Mouse (Mus musculus): ENCODE measurements around the gene Sf3a2.

Sf3a2 gene

DNA sequence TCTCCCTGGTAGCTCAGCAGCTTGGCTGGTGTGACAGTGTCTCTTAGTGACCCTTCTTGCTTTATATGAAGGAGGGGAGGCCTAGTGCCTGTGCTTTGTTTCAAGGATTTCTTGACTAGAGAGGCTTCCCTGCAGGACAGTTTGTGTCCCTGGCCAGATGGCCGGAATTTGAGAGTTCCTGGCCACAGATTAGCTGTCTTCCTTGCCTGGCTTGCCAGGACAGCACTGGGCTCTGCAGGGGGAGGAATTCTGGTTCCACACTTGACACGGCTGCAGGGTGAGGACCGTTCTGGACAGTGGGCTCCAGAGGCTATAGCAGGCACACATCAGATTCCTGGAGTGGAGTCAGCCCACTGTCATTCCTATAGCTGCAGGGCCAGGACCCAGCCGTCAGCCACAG is 22.3 kb upstream of the Sf3a2 start:
- DNase-seq (ENCODE audit: low spot score in 2 of 2) = no peak

DNA sequence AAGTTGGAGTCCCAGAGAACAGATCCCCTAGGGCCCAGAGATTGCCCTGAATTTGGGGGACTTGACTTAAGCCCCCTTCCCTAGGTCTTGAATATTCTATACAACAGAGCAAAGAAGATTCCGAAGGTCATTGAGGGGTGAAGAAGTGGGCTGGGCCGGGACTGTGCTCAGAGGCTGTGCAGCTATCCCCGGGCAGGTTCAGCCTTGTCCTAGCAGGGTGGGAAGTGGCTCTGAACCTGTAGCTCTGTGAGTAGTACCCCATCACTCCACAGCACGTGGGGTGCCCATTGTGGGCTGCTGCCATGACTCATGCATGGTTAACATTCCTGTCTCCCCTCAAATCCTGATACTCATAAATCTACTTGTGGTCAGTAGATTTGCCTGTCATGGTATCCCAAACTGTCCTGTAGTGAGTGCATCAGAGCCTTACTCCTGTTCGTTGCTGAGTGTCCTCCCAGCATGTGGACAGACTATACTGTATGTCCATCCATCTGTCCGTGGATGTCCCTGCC is 21.6 kb upstream of the Sf3a2 start:
- DNase-seq (ENCODE audit: low spot score in 2 of 2) = no peak

DNA sequence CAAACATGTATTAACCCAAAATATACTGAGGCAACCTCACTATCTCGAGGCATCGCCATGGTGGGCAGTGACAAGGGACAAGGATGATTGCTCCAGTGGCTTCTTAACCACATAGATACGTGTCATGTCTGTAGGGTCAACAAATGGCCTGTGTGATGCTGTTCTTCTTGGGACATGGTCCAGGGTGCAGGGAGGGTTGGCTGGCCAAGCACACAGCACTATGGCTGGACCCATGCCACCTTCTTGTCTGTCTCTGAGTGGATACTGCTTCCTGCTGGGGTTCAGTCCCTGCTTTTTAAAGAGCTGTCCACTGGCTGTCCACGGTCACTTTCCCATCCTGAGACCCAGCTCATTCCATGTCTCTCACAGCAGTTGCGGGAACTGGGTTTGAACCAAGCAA is 20.9 kb upstream of the Sf3a2 start:
- DNase-seq (ENCODE audit: low spot score in 2 of 2) = no peak

GRCm38 (mm10) chr10:80779565-80779964 is 18.4 kb upstream of the Sf3a2 start:
- no peak for DNase-seq (ENCODE audit: low spot score in 2 of 2)

GRCm38 (mm10) chr10:80784302-80784701 is 13.7 kb upstream of the Sf3a2 start:
- DNase-seq (ENCODE audit: low spot score in 2 of 2) = no peak

- DNase-seq (ENCODE audit: low spot score in 2 of 2) = no peak
Measured at GRCm38 (mm10) chr10:80784871-80785270, 13.1 kb upstream of the Sf3a2 start.

DNA sequence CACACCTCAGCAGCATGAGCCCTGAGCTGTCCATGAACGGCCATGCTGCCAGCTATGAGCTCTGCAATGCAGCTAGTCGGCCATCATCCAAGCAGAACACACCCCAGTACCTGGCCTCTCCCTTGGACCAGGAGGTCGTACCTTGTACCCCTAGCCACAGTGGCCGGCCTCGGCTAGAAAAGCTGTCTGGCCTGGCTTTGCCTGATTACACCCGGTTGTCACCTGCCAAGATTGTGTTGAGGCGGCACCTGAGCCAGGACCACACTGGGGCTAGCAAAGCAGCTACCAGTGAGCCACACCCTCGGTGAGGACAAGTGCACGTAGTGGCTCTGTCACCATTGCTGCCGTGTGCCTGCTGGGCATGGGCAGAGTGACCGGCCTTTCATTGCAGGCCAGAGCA is 12.0 kb upstream of the Sf3a2 start:
- DNase-seq (ENCODE audit: low spot score in 2 of 2) = no peak

GRCm38 (mm10) chr10:80787517-80787916 is 10.5 kb upstream of the Sf3a2 start:
- no peak for DNase-seq (ENCODE audit: low spot score in 2 of 2)

GRCm38 (mm10) chr10:80790761-80791404 is 7.1 kb upstream of the Sf3a2 start:
- DNase-seq (ENCODE audit: low spot score in 2 of 2) = no peak

DNA sequence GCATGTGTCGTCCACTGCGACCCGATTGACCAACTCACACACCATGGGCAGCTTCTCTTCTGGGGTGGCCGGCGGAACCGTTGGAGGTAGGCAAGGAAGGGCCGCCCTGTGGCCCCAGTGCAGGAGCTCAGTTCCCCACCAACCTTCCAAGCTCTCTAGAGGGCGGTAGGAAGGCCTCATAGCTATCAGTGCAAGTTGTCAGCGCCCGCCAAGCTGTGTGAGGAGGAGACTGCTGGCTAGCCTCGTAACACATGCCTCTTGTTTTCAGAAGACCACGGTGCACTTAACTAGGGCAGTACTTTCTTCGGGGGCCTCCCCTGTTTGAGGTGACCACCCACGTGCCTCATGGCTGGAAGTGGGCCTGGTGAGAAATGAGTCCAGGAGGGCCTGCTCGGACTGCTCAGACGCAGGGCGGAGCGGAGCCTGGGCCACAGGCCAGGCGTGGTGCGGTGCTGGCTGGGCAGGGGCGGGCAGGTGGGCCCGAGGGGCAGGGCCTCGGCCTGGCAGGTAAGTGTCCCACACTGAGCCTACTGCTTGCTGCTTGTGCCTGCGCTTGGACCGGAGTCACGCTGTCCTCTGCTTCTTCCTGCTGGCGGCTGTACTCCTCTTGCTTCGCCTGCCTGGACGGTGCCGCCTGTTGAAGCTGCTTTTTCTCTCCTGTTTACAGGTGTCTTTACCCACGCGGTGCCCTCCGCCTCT is 6.4 kb upstream of the Sf3a2 start:
- DNase-seq (ENCODE audit: low spot score in 2 of 2) = peak in 1 of 2 experiments; percentile 40

DNA sequence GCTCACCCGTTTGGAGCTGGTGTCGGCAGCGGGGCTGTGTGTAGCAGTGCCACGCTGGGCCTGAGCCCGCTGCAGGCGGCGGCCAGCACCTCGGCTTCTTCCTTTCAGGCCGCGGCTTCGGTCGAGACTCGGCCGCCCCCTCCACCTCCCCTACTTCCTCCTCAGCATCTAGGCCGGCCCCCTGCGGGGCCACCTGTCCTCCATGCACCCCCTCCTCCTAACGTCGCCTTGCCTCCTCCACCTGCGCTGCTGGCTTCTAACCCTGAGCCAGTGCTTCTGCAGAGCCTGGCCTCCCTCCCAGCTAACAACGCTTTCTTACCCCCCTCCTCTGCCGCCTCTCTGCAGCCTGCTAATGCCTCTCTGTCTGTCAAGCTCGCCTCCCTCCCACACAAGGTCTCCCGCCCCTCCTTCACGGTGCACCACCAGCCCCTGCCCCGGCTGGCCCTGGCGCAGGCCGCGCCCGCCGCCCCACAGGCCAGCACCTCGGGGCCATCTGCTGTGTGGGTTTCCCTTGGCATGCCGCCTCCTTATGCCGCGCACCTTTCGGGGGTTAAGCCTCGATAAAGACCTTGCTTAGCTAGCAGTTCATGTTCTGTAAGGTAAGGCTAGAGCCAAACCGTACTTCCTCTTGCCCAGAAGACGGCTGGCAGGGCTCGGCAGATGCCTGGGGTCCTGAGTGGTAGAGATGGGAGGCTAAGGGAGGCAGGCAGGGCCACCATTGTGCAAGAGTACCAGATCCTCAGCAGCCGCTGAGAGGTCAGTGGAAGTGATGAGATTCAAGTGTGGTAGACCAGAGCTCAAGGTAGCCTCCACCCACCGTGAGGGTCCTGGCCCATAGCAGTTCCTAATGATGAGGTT is 5.6 kb upstream of the Sf3a2 start:
- DNase-seq (ENCODE audit: low spot score in 2 of 2) = no peak

DNA sequence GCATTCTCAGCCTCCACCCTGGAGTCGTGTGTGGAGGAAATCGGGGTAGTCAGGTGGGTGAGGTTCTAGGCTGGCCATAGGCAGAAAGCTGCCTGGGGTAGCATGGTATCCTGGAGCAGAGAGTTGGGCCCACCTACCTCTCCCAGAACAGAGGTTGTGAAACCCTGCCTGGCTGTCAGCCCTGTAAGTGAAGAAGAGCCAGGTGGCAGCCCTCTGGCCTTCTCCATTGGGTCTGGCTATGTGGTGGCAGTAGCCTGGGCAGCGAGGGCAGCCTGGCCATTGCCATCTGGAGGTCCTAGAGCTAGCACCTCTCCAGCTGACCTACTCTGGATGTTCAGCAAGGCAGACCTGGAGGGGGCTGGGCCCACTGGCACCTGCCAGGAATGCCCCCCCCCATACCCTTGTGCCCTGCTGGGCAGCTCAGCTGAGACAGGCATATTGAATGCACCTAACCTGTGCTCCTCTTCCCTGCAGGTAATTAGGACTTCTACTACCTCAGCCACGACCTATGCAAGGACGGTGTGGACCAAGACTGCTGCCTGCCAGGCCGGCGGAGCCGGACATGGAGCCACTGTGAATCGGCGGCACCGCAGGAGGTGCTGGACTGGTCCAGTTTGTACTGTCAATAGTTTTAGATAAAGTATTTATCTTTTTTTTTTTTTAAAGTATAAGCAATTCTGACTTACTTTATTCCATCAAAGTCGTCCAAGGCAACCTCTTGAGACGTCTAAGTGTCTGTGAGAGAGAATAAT is 4.8 kb upstream of the Sf3a2 start:
- DNase-seq (ENCODE audit: low spot score in 2 of 2) = no peak

GRCm38 (mm10) chr10:80793803-80794202 is 4.2 kb upstream of the Sf3a2 start:
- DNase-seq (ENCODE audit: low spot score in 2 of 2) = no peak

DNA sequence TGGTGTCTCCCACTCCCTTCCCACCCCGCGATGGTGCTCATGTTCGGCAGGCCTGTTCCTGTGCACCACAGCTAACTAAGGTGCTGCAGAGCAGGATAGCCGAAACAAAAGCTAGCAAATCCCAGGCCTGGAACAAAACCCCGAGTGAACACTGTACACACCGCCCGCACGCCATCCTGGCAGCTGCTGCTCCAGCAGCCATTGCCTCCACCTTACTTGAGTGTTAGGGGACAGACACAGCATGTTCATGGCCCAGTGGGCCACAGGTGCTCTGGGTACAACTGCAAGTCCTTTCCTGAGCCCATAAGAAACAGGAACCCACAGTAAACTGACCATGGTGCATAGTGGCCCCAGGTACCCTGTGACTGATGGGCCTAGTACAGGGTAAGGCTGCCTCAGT is 3.2 kb upstream of the Sf3a2 start:
- DNase-seq (ENCODE audit: low spot score in 2 of 2) = no peak

- no peak for DNase-seq (ENCODE audit: low spot score in 2 of 2)
Measured at GRCm38 (mm10) chr10:80796307-80796848, 1.6 kb upstream of the Sf3a2 start.

- DNase-seq (ENCODE audit: low spot score in 2 of 2) = no peak
Measured at GRCm38 (mm10) chr10:80797186-80798149, 530 bp upstream of the Sf3a2 start.

GRCm38 (mm10) chr10:80799070-80799566 is 1.1 kb downstream of the Sf3a2 start:
- no peak for DNase-seq (ENCODE audit: low spot score in 2 of 2)

DNA sequence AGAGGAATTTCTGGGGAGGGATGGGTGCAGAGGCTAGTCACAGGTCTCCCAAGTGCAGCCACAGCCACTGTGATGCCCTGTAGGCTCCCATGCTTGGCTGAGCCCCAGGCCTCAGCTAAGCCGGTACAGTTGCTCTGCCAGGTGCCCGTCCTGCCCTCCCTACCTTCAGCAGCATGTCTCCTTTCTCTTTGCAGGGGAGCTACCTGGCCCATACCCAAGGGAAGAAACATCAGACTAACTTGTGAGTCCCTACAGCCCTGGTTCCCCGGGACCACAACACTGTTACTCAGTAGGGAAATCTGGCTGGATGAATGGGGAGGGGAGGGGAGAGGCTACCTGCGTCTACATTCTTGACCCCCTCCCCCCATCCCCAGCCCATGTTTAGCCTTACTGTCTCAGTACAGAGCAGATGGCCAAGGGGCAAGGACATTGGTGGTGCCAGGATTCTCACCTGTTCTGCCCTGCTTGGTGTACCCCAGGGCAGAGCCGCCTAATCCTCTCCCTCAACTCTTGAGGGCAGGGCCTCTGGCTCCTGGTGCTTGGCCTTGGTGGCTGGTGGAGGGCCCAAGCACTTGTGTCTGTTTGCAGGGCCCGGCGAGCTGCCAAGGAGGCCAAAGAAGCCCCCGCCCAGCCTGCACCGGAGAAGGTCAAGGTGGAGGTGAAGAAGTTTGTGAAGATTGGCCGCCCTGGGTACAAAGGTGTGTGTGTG is 4.4 kb downstream of the Sf3a2 start:
- DNase-seq (ENCODE audit: low spot score in 2 of 2) = no peak

GRCm38 (mm10) chr10:80802996-80803395 is 5.0 kb downstream of the Sf3a2 start:
- no peak for DNase-seq (ENCODE audit: low spot score in 2 of 2)

Data from right cerebral cortex, adult 2 months (tissue).